Mouse (Mus musculus) embryonic facial prominence, embryonic 10.5 days (tissue): ENCODE measurements around the gene Ccne1. TPM values are rescaled to one million over a fixed set of nuclear protein-coding genes. Genes with fewer than 3 reads are reported as not detected.
"Not testable (repeated sequence)": the region's sequence is repeated elsewhere in the genome, so short reads cannot be mapped to it uniquely, and the experiment has no call there.

Experiments used
- DNase-seq: peaks from one replicate; pipeline ENCODE4 v3.0.0-alpha.2; 2017; ENCODE audit warnings: low spot score
- H3K27ac ChIP-seq: fragments of 300-500 bp; sonication (generic); replicated peaks from 2 replicates; pipeline ENCODE4 v1.5.1; 2016; ENCODE audit warnings: mild to moderate bottlenecking
- H3K27me3 ChIP-seq: fragments of 300-500 bp; sonication (generic); replicated peaks from 2 replicates; pipeline ENCODE4 v1.6.1; 2016; ENCODE audit warnings: low read depth, mild to moderate bottlenecking; ENCODE audit not compliant: poor library complexity, severe bottlenecking
- H3K36me3 ChIP-seq: fragments of 300-500 bp; sonication (generic); replicated peaks from 2 replicates; pipeline ENCODE4 v1.6.1; 2016; ENCODE audit warnings: mild to moderate bottlenecking, moderate library complexity
- H3K4me1 ChIP-seq: fragments of 300-500 bp; sonication (generic); 2 replicates; pipeline ENCODE4 v1.6.1; 2016
- H3K4me3 ChIP-seq: fragments of 300-500 bp; sonication (generic); 2 replicates; pipeline ENCODE4 v1.5.1; 2016; ENCODE audit warnings: mild to moderate bottlenecking, moderate library complexity
- H3K9me3 ChIP-seq: fragments of 300-500 bp; sonication (generic); 2 replicates; pipeline ENCODE4 v1.6.1; 2016; ENCODE audit warnings: mild to moderate bottlenecking
- WGBS: fragments of 180-500 bp; shearing (Covaris S2); methylation state at CpG from one replicate; pipeline ENCODE4 v1.1.7; 2016; 5-methylcytosine and 5-hydroxymethylcytosine counted together
- polyA plus RNA-seq: library from polyadenylated mRNA; unstranded; fragments of >200 nt; fragmentation: Nextera tagmentation; extraction: Ambion mirVana; gene quantifications from 2 replicates; pipeline ENCODE4 v1.2.1, GENCODE M21; 2016

The Ccne1 gene
- 130 and 134 TPM in 2 replicates for polyA plus RNA-seq

DNA sequence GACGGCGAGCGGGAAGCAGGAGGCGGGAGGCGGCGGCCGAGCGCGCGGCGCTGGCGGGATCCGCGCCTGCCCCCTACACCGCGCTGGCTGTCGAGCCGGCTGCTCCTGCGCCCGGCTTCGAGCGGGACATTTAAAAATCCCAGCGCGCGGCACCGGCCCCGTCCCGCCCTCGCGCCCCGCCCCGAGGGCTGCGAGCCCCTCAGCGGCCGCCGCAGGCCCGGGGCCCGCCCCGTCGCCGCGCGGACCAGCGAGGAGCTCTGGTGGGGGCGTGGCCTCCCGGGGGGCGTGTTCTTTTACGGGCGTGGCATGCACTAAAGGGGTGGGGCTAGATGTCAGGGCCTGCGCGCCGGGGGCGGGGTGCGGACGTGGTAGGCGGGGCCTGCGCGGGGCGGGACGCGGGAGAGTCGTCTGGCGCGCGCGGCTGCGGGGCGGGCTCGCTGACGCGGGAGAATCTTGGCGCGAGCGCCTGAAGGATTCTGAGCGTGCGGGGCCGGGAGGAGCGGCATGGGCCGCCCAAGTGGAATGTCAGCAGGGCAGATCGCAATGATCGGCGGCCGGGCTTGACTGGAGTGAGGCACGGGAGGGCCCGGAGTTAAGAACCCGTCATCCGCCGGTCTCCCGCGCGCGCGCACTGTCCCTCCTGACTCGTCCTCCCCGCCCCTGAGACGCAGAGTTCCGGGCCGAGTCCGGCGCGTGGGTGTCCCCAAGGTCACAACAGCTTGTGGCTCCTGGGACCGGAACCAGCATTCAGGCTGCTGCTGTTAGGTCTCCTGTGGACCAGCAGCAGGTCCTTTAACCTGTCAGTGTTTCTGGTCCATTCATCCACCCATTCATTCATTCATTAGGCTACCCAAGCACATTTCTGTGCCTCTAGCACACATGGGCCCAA, at the start of gene Ccne1:
Gene Ccne1 (minus strand): TSS at position 164 of the 889 bp plus-strand sequence.
- H3K27me3 ChIP-seq: no peaks in the 10 kb centered on the region
- peak within 1 kb of the TSS; percentile 94 for H3K4me3 ChIP-seq
- H3K36me3 ChIP-seq: peaks cover 31% of the 10 kb centered on the region
- H3K9me3 ChIP-seq: no peaks in the 10 kb centered on the region
- WGBS: under 1% methylated on average over 102 of the region's 102 CpGs
- peak within 1 kb of the TSS; percentile 95 for H3K27ac ChIP-seq
- DNase-seq: peak; percentile 99
- H3K4me1 ChIP-seq: peaks cover 50% of the 10 kb centered on the region

DNA sequence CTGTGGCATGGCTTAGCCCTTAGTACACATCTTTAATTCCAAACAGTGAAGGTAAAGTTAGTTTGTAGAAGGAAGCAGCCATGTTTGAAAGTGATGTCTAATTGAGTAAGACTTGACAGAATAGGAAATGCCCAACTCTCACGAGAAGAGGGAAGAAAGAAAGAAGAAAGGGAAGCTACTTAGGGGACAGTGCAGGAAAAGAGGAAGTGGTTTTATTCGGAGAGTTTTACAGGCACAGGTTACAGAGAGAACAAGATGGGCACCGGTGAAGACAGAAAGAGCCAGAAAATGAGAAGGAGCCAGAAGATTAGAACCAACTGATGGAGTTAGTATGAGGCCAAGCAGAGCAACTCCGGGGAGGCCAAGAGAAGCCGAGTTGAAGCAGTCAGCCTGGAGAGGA, 48.5 kb upstream of the Ccne1 start:
- Histone ChIP-seq H3K4me3 (no peak overlapping the region), H3K4me1 (no peaks in the 10 kb centered on the region), H3K27ac (no peak overlapping the region), H3K27me3 (no peaks in the 10 kb centered on the region), H3K36me3 (no peaks in the 10 kb centered on the region), H3K9me3 (no peaks in the 10 kb centered on the region)
- DNase-seq: no peak
- WGBS: 86% methylated on average over 5 of the region's 5 CpGs

DNA sequence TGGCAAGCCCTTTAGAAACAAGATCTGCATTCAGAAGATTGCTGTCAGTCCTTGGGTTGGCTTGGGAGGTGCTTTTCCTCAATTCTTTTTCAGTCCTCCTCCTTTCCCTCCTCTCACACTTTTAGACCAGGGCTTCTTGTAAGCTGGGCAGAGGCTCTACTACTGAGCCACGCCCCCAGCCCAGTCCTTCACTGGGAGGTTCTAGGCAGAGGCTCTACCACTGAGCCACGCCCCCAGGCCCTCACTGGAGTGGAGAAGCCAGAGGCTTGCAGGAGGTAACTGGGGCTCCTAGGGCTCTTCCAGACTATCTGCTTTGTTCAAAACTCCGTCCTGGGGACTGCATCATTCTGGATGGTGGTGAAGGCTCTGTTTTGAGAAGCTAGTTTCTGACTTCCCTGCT, 45.2 kb upstream of the Ccne1 start:
- Histone ChIP-seq H3K36me3 (no peaks in the 10 kb centered on the region), H3K9me3 (0 out of 2 replicates have a peak, but pooled peaks cover 2% of the 10 kb centered on the region), H3K4me1 (no peaks in the 10 kb centered on the region), H3K27me3 (no peaks in the 10 kb centered on the region), H3K4me3 (no peak overlapping the region), H3K27ac (no peak overlapping the region)
- DNase-seq: no peak
- WGBS: 84% methylated on average over 3 of the region's 3 CpGs

DNA sequence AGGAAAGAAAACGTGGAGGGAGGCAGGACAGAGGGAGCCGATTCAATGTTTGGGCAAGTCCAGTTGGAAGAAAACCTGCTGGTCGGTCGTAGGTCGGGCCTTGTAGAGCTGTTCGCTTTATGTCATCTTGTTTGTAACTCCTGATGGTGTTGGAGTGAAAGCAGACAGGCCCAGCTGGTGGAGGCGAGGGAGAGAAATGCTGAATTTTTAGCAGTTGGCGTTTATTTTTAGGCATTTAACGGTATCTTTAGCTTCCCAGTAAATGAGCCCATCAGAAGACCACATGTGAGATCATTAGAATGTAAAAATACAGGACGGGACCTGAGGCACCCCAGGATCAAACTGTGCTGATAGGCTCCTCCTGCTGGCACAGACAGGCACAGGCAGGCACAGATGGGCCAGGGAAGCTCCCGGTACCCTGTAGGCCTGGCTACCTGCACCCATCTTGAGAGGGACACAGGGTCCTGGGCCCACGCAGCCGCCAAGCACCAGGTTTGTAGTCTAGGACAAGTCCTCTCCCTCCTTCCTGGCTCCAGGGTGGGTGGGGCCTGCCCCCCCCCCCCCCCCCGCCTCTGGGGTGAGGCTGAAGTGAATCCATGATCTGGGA, 44.5 kb upstream of the Ccne1 start:
- no peaks in the 10 kb centered on the region for H3K36me3 ChIP-seq
- H3K9me3 ChIP-seq: 0 out of 2 replicates have a peak, but pooled peaks cover 3% of the 10 kb centered on the region
- no peak overlapping the region for H3K4me3 ChIP-seq
- H3K4me1 ChIP-seq: no peaks in the 10 kb centered on the region
- 67% methylated on average over 14 of the region's 14 CpGs for WGBS
- no peaks in the 10 kb centered on the region for H3K27me3 ChIP-seq
- no peak for DNase-seq
- no peak overlapping the region for H3K27ac ChIP-seq

DNA sequence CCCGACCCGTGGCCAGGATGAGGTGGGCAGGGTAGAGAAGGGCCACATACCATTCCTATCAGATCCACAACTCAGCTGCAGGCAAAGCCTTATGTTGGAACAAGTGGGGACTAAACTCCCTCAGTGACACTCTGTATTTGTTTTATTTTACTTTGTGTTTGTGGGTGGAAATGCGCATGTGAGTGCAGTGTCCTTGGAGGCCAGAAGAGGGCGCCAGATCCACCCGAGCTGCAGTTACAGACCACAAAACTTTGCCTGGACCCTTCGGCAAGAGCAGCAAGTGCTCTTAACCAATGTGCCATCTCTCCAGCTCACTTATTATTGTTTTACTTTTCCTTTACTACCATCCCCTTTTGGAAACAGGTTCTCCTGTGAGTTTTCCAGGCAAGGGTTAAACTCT, 40.1 kb upstream of the Ccne1 start:
- no peaks in the 10 kb centered on the region for H3K36me3 ChIP-seq
- 87% methylated on average over 6 of the region's 6 CpGs for WGBS
- DNase-seq: no peak

DNA sequence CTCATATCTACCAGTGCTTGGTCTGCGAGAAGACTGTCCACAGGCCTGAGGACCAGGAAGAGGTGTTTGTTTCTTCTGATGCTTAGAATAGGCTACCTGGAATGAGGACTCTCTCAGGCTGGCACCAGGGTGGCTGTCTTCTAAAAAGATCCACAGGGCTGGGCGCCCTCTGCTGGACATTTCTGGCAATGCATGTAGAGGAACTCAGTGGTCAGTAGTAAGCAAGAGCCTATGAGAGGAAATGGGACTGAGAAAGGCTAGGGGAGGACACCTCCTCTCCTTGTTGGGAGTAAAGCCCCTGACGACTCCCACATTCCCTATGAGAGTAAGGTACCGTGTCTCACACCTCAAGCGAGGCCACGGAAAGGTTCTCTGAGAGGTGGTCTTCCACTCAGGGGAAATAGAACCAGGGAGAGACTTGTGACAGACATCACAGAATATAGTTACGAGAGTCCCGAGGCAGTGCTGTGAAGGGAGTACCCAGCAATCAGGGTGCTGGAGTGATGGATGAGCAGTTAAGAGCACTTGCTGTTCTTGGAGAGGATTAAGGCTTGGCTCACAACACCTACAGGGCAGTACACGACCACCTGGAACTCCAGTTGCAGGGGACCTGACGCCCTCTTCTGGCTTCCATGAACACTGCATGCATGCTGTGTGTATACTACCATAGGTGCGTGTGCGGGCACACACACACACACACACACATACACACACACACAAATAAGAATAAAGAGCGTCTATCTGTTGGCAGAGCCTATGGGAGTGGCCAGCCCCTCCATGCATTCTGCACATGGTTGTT, 34.6 kb upstream of the Ccne1 start:
- Histone ChIP-seq H3K9me3 (no peaks in the 10 kb centered on the region), H3K36me3 (no peaks in the 10 kb centered on the region), H3K27ac (no peak overlapping the region), H3K4me1 (peaks cover 11% of the 10 kb centered on the region; the same call in 1 of the 2 replicates), H3K27me3 (no peaks in the 10 kb centered on the region), H3K4me3 (no peak overlapping the region)
- DNase-seq: peak; percentile 91
- WGBS: 59% methylated on average over 13 of the region's 13 CpGs

More for the DNA sequence above, 40.1 kb upstream of the Ccne1 start:
- Histone ChIP-seq H3K27ac (no peak overlapping the region), H3K4me1 (peaks cover 7% of the 10 kb centered on the region; the same call in 1 of the 2 replicates), H3K9me3 (0 out of 2 replicates have a peak, but pooled peaks cover 3% of the 10 kb centered on the region), H3K27me3 (no peaks in the 10 kb centered on the region), H3K4me3 (no peak overlapping the region)

DNA sequence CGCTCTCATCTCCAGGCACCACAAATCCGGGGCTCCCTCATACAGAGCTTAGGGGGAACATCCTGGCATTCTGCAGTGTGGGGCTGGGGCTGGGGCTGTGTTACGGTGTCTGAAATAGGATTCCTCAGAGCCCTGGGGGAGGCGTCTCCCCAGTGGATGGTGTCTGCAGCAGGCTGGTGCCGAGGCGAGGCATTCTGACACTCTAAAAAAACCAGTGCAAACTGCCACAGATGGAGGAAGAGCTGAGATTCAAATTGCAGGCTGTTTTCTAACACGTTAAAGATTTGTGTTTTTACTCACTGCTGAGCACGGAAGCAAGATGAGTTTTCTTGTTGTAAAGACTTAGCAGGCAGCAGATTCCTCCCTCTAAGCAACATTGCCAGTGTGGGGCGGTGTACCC, 33.0 kb upstream of the Ccne1 start:
- no peaks in the 10 kb centered on the region for H3K9me3 ChIP-seq
- no peak overlapping the region for H3K4me3 ChIP-seq
- H3K36me3 ChIP-seq: no peaks in the 10 kb centered on the region
- H3K27me3 ChIP-seq: no peaks in the 10 kb centered on the region
- WGBS: 47% methylated on average over 9 of the region's 9 CpGs
- peaks cover 11% of the 10 kb centered on the region; the same call in 1 of the 2 replicates for H3K4me1 ChIP-seq
- H3K27ac ChIP-seq: no peak overlapping the region
- no peak for DNase-seq

DNA sequence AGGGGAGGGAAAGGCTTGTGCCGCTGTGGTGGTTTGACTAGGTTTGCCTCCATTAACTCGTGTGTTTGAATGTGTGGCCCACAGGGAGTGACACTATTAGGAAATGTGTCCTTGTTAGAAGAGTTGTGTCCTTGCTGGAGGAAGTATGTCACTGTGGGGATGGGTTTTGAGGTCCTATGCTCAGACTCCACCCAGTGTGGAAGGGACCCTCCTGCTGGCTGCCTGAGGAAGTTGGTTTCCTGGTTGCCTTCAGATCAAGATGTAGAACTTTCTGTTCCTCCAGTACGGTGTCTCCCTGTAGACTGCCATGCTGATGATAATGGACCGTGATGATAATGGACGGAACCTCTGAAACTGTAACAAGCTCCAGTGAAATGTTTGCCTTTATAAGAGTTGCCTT, 27.1 kb upstream of the Ccne1 start:
- no peak overlapping the region for H3K27ac ChIP-seq
- H3K27me3 ChIP-seq: no peaks in the 10 kb centered on the region
- 93% methylated on average over 5 of the region's 5 CpGs for WGBS
- DNase-seq: no peak
- no peaks in the 10 kb centered on the region for H3K9me3 ChIP-seq
- no peaks in the 10 kb centered on the region for H3K36me3 ChIP-seq
- no peak overlapping the region for H3K4me3 ChIP-seq
- peaks cover 18% of the 10 kb centered on the region for H3K4me1 ChIP-seq

DNA sequence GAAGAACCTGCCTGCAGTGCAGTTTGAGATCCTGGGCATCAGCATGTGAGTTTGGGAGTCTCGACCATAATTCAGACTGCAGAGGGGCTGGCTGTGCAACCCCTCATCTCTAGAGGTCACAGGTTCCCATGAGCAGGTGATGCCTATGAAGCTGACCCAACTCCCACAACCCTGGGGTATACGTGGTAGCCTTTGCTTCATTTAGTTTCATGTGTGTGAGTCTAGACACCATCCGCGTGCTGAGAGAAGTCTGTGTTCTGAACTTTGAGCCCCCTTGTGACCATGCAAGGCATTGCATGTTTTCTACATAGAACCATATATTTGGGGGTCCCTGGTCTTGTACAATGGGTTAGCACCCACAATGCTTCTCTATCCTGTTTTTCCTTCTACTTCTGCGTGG, 23.9 kb upstream of the Ccne1 start:
- DNase-seq: peak; percentile 62
- Histone ChIP-seq H3K27me3 (no peaks in the 10 kb centered on the region), H3K4me3 (no peak overlapping the region), H3K36me3 (no peaks in the 10 kb centered on the region), H3K4me1 (peaks cover 18% of the 10 kb centered on the region), H3K9me3 (no peaks in the 10 kb centered on the region), H3K27ac (0 out of 2 replicates have a peak overlapping the region, but pooled peaks have one; percentile 35)
- 38% methylated on average over 5 of the region's 5 CpGs for WGBS

DNA sequence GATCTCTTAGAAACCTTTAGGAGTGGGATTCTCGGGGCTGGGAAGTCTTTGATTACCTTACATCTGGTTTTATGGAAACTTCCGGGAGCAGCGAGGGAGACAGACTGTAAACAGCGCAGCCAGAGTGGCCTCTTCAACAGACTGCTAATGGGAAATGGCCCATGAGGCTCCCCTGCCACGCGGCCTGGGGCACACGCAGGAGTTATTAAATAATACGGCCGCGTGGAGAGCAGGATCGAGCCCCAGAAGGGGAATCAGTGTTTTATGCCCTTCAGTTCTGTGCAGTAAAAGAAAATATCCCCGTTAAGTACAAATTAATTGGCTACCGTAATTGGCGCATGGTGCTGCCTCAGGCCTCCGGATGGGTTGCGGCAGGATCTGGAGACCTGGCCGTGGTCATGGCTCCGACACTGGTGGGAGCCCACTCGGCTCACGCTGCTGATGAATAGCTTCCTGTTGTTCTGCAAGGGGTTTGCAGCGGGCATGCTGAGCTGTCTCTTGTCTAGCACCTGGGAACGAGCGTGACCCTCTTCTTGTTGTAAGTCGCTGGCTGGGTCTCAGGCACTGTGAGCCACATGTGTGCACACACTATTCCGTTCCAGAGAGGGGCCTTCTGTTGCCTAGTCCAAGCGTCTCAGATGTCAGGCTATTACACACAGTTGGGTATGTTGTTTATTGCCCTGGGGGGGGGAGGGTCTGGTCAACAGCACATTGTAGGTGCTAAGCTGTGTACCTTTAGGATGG, 22.8 kb upstream of the Ccne1 start:
- no peaks in the 10 kb centered on the region for H3K27me3 ChIP-seq
- no peaks in the 10 kb centered on the region for H3K36me3 ChIP-seq
- H3K4me3 ChIP-seq: no peak overlapping the region
- no peaks in the 10 kb centered on the region for H3K9me3 ChIP-seq
- H3K4me1 ChIP-seq: peaks cover 22% of the 10 kb centered on the region
- 68% methylated on average over 26 of the region's 26 CpGs for WGBS
- DNase-seq: peak; percentile 44
- peak overlapping the region; percentile 65 for H3K27ac ChIP-seq

DNA sequence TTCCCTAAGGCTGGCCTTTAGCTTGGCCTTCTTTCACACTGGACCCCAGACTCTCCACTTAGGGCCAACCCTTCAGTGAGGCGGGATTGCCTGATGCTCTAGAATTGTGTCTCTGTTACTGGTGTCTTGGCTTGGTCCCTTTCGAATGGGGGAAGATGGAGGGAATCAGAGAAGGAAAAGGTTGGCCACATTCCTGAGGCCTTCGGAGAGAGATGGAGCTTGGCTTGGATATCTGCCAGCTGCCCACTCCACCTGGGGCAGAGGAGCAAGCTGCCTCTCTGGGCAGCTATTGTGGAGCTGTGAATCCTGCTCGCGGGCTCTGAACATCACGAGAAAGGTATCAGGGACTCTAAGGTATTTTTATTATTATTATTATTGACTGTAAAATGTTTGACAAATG, 22.2 kb upstream of the Ccne1 start:
- WGBS: 89% methylated on average over 6 of the region's 6 CpGs
- Histone ChIP-seq H3K27me3 (no peaks in the 10 kb centered on the region), H3K27ac (peak overlapping the region; percentile 27; the same call in 1 of the 2 replicates), H3K36me3 (no peaks in the 10 kb centered on the region), H3K9me3 (no peaks in the 10 kb centered on the region), H3K4me3 (no peak overlapping the region), H3K4me1 (peaks cover 22% of the 10 kb centered on the region)
- no peak for DNase-seq

DNA sequence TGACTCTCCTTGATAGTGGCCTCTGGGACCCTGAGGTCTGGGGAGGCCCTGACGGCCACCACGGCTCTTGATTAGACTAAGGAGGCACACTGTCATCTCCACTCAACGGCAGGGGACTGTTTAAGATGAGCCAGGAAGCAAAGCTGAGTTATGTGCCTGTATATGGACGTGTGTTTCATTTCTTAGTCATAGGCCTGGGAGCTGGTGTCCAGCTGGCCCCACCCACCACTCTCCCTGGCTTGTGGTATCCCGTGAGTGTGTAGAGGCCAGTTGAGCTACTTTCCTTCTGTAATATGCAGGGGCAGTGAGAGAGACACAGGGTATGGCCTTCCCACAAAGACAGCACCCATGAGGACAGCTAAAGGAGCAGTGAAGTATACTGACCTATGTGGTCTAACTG, 20.9 kb upstream of the Ccne1 start:
- not testable (repeated sequence) for H3K27ac ChIP-seq, DNase-seq, H3K36me3 ChIP-seq, H3K27me3 ChIP-seq, H3K9me3 ChIP-seq, H3K4me3 ChIP-seq
- WGBS: 77% methylated on average over 5 of the region's 5 CpGs
- H3K4me1 ChIP-seq: peaks cover 22% of the 10 kb centered on the region
